Mouse (Mus musculus): ENCODE measurements at regions not wholly inside any gene's neighbourhood (a gene's known extent, or its start where the extent isn't known, plus 50 kb on each side); places are given as distances from the start of the nearest gene placed in this dataset.

DNA sequence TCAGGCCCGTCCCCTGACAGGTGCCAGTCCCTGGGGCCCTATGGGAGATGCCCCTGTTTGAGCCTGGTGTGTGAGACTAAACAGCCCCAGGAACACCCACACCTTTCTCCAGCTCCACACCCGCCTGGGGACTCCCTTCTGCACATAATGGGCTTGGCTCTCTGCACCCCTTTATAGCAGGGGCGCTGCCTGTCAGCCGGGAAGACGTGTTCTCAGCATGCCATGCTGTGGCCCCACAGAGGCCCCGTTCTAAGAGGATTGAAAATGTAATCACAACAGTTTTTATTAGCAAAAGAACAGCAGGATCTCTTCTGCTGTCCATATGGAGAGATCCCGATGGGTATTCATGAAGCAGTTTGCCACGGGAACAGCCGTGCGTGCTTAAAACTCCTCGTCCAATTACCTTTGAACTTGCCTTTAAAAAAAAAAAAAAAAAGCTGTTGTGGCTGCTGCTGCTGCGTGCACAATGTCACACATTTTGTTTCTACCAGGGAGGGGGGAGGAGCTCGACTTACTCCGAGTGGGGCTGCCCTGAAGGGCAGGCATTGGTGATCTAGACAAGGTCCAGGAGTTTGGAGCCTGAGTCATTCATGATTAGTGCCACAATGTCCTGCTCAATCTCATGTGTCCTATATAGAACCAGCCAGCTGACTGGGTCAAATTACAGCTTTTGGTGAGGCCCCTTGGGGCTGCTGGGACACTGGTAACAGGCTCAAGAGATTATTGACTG is 119.7 kb downstream of the Rps24 start:
- ATAC-seq (replicated peaks; ENCODE audit: insufficient number of reproducible peaks, insufficient read depth, low FRiP score, low read depth): peak; percentile 85
- peaks cover 14% of the 10 kb centered on the region for H3K4me1 ChIP-seq (replicated peaks)
- no peak overlapping the region for H3K9ac ChIP-seq
- H3K27me3 ChIP-seq: no peaks in the 10 kb centered on the region
- H3K4me2 ChIP-seq: no peak overlapping the region
- 31% methylated on average over 14 of the region's 14 CpGs for WGBS
- H3K27ac ChIP-seq: peak overlapping the region; percentile 14
- no peak overlapping the region for H3K4me3 ChIP-seq
- H3K36me3 ChIP-seq: no peaks in the 10 kb centered on the region
- H3K9me3 ChIP-seq (replicated peaks): no peaks in the 10 kb centered on the region

DNA sequence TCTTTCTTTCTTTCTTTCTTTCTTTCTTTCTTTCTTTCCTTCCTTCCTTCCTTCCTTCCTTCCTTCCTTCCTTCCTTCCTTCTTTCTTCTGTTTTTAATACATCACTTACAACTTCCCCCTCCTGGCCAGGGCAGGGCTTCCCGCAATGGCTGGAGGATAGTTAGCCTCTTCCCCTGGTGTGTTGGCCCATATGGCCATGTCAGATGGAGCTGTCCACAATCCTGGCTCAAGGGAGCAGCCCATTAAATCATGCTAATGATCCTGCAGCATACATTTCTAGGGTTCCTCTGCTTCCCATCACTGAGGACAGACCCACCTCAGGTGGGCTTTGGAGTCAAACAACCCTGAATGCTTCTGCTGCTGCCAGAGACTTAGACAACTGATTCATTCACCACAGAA is 121.4 kb downstream of the Rps24 start:
- H3K4me1 ChIP-seq (replicated peaks): peaks cover 19% of the 10 kb centered on the region
- WGBS: 85% methylated on average over 1 of the region's 1 CpGs
- H3K27me3 ChIP-seq: no peaks in the 10 kb centered on the region
- no peak overlapping the region for H3K9ac ChIP-seq
- H3K4me2 ChIP-seq: no peak overlapping the region
- no peaks in the 10 kb centered on the region for H3K9me3 ChIP-seq (replicated peaks)
- ATAC-seq (replicated peaks; ENCODE audit: insufficient number of reproducible peaks, insufficient read depth, low FRiP score, low read depth): no peak
- H3K4me3 ChIP-seq: no peak overlapping the region
- H3K36me3 ChIP-seq: no peaks in the 10 kb centered on the region
- H3K27ac ChIP-seq: no peak overlapping the region

DNA sequence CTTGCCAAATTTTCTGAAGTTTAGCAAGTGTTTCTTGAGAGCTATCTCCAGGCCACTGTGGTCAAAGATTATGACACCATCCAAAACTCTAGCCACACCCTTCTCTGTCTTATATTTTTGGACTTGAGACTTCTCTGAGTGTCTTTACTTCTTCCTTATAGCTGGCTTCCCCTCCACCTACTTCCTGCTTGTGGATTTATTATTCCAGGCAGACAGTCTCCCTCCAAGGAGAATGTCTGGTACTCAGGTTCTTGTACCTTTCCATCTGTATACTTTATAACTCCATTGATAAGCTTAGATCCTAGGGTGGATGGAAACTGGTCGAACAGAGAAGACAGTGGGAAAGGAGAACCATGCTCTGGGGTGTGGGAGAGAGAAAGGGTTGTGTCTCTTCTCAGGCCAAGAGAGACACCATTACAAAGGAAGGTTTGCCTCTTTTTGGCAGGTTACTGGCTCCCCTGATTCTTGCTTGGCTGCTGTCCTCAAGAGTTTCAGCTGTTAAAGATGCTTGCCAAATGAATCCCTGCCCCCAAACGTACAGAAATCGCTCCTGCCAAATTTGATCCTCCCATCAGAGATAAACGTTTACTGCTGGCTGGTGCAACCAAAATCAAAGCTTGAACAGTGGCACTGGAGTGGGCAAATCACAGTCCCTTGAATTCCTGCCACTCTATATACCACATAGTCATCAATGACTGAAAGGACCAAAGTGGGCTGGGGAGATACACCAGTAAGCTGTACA is 125.5 kb downstream of the Rps24 start:
- no peak overlapping the region for H3K9ac ChIP-seq
- no peaks in the 10 kb centered on the region for H3K36me3 ChIP-seq
- no peak overlapping the region for H3K27ac ChIP-seq
- no peak overlapping the region for H3K4me3 ChIP-seq
- no peak for ATAC-seq (replicated peaks; ENCODE audit: insufficient number of reproducible peaks, insufficient read depth, low FRiP score, low read depth)
- H3K27me3 ChIP-seq: no peaks in the 10 kb centered on the region
- 39% methylated on average over 4 of the region's 4 CpGs for WGBS
- no peaks in the 10 kb centered on the region for H3K9me3 ChIP-seq (replicated peaks)
- H3K4me1 ChIP-seq (replicated peaks): peaks cover 13% of the 10 kb centered on the region
- no peak overlapping the region for H3K4me2 ChIP-seq

DNA sequence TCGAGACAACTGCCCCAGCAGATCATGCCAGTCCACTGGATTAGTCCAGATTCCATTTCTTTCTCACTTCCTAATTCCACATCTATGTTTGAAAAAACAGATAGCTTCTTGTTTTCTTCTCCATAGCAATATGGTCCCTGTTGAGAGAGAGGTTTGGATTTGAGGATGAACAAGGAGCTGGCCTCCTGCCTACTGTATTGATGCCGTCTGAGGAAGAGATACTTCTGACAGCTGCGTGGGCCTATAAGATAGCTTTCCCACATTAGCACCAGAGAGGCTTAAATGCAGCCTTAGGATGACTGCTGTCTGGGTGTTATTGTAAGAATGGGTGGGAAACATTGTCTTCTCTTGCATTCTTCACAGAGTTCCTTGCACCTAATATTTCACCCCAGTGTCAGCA is 128.9 kb downstream of the Rps24 start:
- H3K27ac ChIP-seq: no peak overlapping the region
- no peak for ATAC-seq (replicated peaks; ENCODE audit: insufficient number of reproducible peaks, insufficient read depth, low FRiP score, low read depth)
- peaks cover 20% of the 10 kb centered on the region for H3K4me1 ChIP-seq (replicated peaks)
- no peak overlapping the region for H3K4me3 ChIP-seq
- H3K4me2 ChIP-seq: no peak overlapping the region
- no peaks in the 10 kb centered on the region for H3K27me3 ChIP-seq
- H3K36me3 ChIP-seq: no peaks in the 10 kb centered on the region
- 80% methylated on average over 3 of the region's 3 CpGs for WGBS
- no peaks in the 10 kb centered on the region for H3K9me3 ChIP-seq (replicated peaks)
- no peak overlapping the region for H3K9ac ChIP-seq

DNA sequence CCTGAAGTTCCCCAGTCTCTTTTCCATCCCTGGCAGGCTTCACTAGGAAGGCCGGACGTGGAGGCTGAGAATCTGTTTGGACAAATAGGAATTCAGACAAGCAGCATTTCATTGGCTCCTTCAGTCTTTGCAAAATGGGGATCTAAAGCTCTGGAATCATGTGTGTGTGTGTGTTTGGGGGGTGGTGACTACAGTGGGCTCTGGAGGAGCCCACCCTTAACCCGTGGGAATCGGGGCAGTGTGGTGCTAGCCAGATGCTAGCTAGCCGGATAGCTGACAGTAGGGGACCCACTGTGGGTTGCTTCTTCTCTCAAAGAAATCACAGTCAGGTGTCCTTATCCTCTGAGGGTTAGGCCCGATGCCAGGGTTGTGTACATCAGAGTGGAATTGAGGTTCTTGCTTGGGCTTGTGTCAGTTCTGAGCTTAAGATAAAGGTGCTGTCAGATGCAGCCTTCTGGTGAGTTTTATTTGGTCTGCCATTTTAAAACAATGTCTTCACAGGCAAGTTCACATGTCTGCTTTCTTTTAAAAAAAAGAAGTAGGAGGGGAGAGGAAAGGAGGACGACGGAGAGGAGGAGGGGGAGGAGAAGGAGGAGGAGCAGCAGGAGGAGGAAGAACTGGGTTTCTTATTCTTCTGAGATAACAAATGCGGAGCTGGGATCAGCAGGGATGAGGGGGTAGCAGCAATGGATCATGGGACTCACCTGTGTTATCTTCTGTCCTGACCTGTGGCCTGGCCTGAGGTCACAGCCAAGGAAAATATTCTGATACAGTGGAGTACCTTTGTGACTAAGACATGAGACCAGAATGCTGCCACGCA is 129.6 kb downstream of the Rps24 start:
- no peaks in the 10 kb centered on the region for H3K36me3 ChIP-seq
- no peak overlapping the region for H3K4me3 ChIP-seq
- WGBS: 63% methylated on average over 10 of the region's 10 CpGs
- no peak overlapping the region for H3K9ac ChIP-seq
- peaks cover 20% of the 10 kb centered on the region for H3K4me1 ChIP-seq (replicated peaks)
- no peaks in the 10 kb centered on the region for H3K9me3 ChIP-seq (replicated peaks)
- H3K4me2 ChIP-seq: no peak overlapping the region
- H3K27me3 ChIP-seq: no peaks in the 10 kb centered on the region
- H3K27ac ChIP-seq: no peak overlapping the region
- ATAC-seq (replicated peaks; ENCODE audit: insufficient number of reproducible peaks, insufficient read depth, low FRiP score, low read depth): no peak

DNA sequence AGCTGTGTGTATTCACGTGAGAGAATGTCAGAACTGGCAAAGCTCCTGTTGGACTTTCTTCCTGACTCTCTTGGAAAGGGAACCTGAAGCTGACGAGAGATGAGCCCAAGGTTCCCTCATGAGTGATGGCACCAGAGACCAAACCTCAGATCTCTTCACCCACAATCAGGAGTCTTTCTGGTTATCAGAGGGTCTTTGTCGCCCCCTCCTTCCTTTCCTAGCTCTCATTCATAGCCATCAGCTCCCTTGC is 130.1 kb downstream of the Rps24 start:
- no peak for ATAC-seq (replicated peaks; ENCODE audit: insufficient number of reproducible peaks, insufficient read depth, low FRiP score, low read depth)
- no peaks in the 10 kb centered on the region for H3K9me3 ChIP-seq (replicated peaks)
- no peaks in the 10 kb centered on the region for H3K36me3 ChIP-seq
- no peak overlapping the region for H3K9ac ChIP-seq
- no peaks in the 10 kb centered on the region for H3K27me3 ChIP-seq
- H3K4me3 ChIP-seq: no peak overlapping the region
- WGBS: 58% methylated on average over 3 of the region's 3 CpGs
- peaks cover 20% of the 10 kb centered on the region for H3K4me1 ChIP-seq (replicated peaks)
- no peak overlapping the region for H3K27ac ChIP-seq
- no peak overlapping the region for H3K4me2 ChIP-seq

DNA sequence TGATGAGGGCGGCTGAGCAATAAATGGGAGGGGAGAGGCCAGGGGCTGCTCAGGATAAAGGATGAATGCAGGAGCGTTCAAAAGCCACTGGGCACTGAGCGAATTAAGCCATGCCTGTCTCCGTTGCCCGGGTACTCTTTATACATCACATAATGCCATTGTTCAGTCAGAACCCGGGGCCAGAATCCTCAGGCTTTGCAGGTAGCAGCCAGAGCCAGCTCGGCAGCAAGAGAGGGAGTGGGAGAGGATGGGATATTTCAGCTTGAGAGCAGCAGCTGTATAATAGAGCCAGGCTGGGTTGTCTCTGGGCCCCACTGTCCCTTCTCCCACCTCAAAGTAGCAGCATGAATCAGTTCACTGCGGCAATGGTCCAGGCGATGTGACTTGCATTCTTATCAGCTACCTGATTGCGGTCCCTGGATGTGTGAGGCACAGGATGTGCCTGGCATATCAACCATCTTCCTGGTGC is 130.5 kb downstream of the Rps24 start:
- no peak for ATAC-seq (replicated peaks; ENCODE audit: insufficient number of reproducible peaks, insufficient read depth, low FRiP score, low read depth)
- H3K27ac ChIP-seq: no peak overlapping the region
- H3K36me3 ChIP-seq: no peaks in the 10 kb centered on the region
- no peaks in the 10 kb centered on the region for H3K9me3 ChIP-seq (replicated peaks)
- no peak overlapping the region for H3K4me3 ChIP-seq
- H3K27me3 ChIP-seq: no peaks in the 10 kb centered on the region
- 51% methylated on average over 10 of the region's 10 CpGs for WGBS
- H3K4me1 ChIP-seq (replicated peaks): peaks cover 20% of the 10 kb centered on the region
- H3K4me2 ChIP-seq: no peak overlapping the region
- no peak overlapping the region for H3K9ac ChIP-seq

DNA sequence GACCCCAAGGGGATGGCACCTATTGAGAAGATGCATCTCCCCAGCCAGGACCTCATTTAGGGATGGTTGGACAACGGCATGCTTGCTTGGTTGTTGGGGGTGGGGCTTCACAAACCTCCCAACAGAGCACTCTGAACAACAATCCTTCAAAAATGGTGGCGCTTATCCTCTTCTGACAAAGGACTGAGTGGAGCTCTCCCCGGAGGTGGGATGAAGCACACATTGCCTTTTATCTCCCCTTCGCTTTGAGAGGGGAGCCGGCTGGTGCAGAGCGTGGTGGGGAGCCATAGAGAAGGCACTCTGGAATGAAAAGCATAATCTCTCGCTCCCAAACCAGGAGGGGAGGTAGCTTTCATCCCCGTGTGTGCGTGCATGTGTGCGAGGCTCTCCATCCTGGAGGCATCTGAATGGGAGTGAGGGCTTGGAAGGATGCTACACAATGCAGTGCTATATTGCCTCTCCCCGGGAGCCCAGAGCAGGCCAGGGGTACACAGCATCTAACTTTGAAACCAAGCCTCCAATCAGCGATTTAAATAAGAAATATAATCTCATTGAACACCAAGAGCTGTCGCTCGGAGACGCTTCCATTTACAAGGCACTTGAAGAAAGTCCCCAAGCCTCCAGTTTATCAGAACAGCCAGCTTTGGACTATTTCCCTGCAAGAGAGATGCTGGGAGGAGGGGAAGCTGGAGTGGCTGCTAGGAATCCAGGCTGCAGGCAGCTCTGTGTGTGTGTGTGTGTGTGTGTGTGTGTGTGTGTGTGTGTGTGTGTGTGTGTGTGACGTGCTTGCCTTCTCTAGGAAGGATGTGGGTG is 131.5 kb downstream of the Rps24 start:
- 0 out of 2 replicates have a peak, but pooled peaks have one; percentile 50 for ATAC-seq (replicated peaks; ENCODE audit: insufficient number of reproducible peaks, insufficient read depth, low FRiP score, low read depth)
- Histone ChIP-seq H3K4me2 (no peak overlapping the region), H3K27ac (no peak overlapping the region), H3K4me3 (no peak overlapping the region), H3K4me1 (replicated peaks) (peaks cover 14% of the 10 kb centered on the region), H3K9me3 (replicated peaks) (no peaks in the 10 kb centered on the region), H3K27me3 (no peaks in the 10 kb centered on the region), H3K9ac (no peak overlapping the region), H3K36me3 (no peaks in the 10 kb centered on the region)
- WGBS: 30% methylated on average over 16 of the region's 16 CpGs

DNA sequence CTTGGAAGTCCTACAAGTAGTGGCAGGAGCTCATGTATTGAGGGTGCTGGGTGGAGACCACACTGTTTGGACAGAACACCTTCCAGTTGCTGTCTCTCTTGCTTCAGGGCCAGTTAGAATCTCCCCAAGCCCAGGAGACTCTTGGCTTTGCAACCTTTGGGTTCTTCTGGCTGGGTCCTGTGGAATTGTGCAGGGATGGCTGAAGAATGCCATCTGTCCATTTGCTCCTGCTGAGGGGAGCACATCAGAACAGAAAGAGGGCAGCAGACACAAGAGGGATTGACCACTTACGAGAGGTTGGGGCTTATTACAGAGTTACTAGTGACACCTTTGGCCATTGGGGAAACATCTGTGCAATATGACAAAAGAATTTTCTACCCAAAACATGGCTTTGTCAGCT is 145.1 kb downstream of the Rps24 start:
- WGBS: 70% methylated on average over 1 of the region's 1 CpGs
- Histone ChIP-seq H3K9ac (no peak overlapping the region), H3K9me3 (replicated peaks) (no peaks in the 10 kb centered on the region), H3K4me1 (replicated peaks) (peaks cover 8% of the 10 kb centered on the region), H3K27me3 (no peaks in the 10 kb centered on the region), H3K27ac (no peak overlapping the region), H3K4me3 (no peak overlapping the region), H3K36me3 (no peaks in the 10 kb centered on the region), H3K4me2 (no peak overlapping the region)
- no peak for ATAC-seq (replicated peaks; ENCODE audit: insufficient number of reproducible peaks, insufficient read depth, low FRiP score, low read depth)

DNA sequence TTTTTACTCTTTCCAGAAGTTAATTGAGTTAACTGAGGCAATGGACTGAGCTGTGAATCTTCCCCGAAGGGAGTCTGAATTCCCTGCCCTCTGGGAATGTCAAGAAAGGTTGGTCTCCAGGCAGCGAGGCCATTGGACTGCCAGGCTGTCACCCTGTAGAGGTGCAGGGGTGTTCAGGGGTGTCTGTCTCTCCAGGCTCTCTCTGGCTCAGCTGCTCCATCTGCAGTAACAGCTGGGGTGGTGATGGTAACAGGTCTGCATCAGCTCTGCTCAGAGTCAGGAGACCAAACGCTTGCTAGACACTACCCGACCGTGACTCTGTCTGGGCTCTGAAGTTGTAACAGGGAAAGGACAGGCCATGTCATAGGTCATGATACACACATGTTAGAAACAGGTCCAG is 154.9 kb downstream of the Rps24 start:
- no peaks in the 10 kb centered on the region for H3K36me3 ChIP-seq
- no peak overlapping the region for H3K27ac ChIP-seq
- H3K4me3 ChIP-seq: no peak overlapping the region
- H3K4me1 ChIP-seq (replicated peaks): no peaks in the 10 kb centered on the region
- H3K4me2 ChIP-seq: no peak overlapping the region
- no peak for ATAC-seq (replicated peaks; ENCODE audit: insufficient number of reproducible peaks, insufficient read depth, low FRiP score, low read depth)
- whole genome bisulfite sequencing: 67% methylated on average over 5 of the region's 5 CpGs
- H3K27me3 ChIP-seq: no peaks in the 10 kb centered on the region
- H3K9ac ChIP-seq: no peak overlapping the region
- no peaks in the 10 kb centered on the region for H3K9me3 ChIP-seq (replicated peaks)
